Mouse (Mus musculus): Measurements from ENCODE around the gene Ncdn.

GRCm38 (mm10) chr4:126744831-126745230, 8.4 kb downstream of the Ncdn start:
- TF ChIP-seq EP300 (IDR thresholded peaks at IDR 0.05; ENCODE audit: low read depth): no peak
- no peak for TF ChIP-seq CTCF (IDR thresholded peaks at IDR 0.05; ENCODE audit: low read depth)

Measured in liver, embryonic 14.5 days (tissue).